ENCODE assay signal across 8 mouse cellular contexts in genomic region chr5:9160831-9161455, GRCm38 (mm10). TPM values are rescaled to one million over a fixed set of nuclear protein-coding genes. Genes with fewer than 3 reads are reported as not detected.
DNase-seq lines count a peak whose midpoint lies in the region; ATAC-seq and TF ChIP-seq lines count a peak whose summit lies in the region.

No protein-coding gene starts in this region.

- intact Hi-C loops in gastrocnemius, postnatal 14 days (cut with DNase I; ENCODE audit: low total_unique reads), result no loop called here

- TF ChIP-seq CTCF in C2C12 (IDR thresholded peaks at IDR 0.05; ENCODE audit: control insufficient read depth, insufficient read depth, insufficient read length), result no peak
- no peak for TF ChIP-seq CTCF in liver, embryonic 14.5 days (IDR thresholded peaks at IDR 0.05; ENCODE audit: low read depth)

- H3K9me3 ChIP-seq in liver, embryonic 14.5 days (ENCODE audit: control insufficient read depth, low read length), result no peaks in the 10 kb centered on the region

- peak overlapping the region; percentile 92 for H3K9ac ChIP-seq in liver, embryonic 14.5 days (replicated peaks)

- H3K4me1 ChIP-seq in brown adipose tissue, adult 24 weeks (ENCODE audit: control insufficient read depth, insufficient read depth, insufficient read length, low read length), result peaks cover 8% of the 10 kb centered on the region
- peaks cover 5 to 7% of the 10 kb centered on the region in 2 experiments for H3K4me1 ChIP-seq in liver, embryonic 14.5 days (replicated peaks; ENCODE audit: control insufficient read depth in 2 of 2, insufficient read depth in 2 of 2, low read length in 1 of 2)

- under 1% methylated on average over 43 of the region's 55 CpGs for WGBS in liver, embryonic 14.5 days (ENCODE audit: insufficient replicate concordance)

- H3ac ChIP-seq in C2C12 (ENCODE audit: control insufficient read depth, insufficient read length, low read depth) (peak overlapping the region; percentile 91), myocyte (ENCODE audit: control insufficient read depth, insufficient read length) (peak overlapping the region; percentile 92)

- peaks cover 47% of the 10 kb centered on the region for H3K79me3 ChIP-seq in C2C12 (ENCODE audit: low read depth)

- H3K79me2 ChIP-seq in C2C12 (ENCODE audit: control insufficient read depth, insufficient read depth), result peaks cover 53% of the 10 kb centered on the region
- H3K79me2 ChIP-seq in myocyte (ENCODE audit: control insufficient read depth, insufficient read depth), result peaks cover 50% of the 10 kb centered on the region

- H3K27ac ChIP-seq in brown adipose tissue, adult 24 weeks (replicated peaks; ENCODE audit: low read depth, low read length), result peak overlapping the region; percentile 72
- peak overlapping the region; percentile 68 for H3K27ac ChIP-seq in liver, embryonic 14.5 days

- TF ChIP-seq POLR2A in myocyte (IDR thresholded peaks at IDR 0.05; ENCODE audit: insufficient read length, low read depth), result no peak

- peak overlapping the region; percentile 62 for H3K4me2 ChIP-seq in liver, embryonic 14.5 days (ENCODE audit: low read depth)
- peak overlapping the region; percentile 74 for H3K4me2 ChIP-seq in myocyte (ENCODE audit: low read depth)

- peak; percentile 60 for DNase-seq in 3T3-L1 (ENCODE audit: low read depth, low spot score)
- DNase-seq in gastrocnemius, postnatal 14 days, result peak; percentile 33
- DNase-seq in kidney, adult 11 months, result peak; percentile 18
- DNase-seq in liver, embryonic 14.5 days (ENCODE audit: low read depth in 3 of 3, low spot score in 3 of 3), result no peak

- H3K4me3 ChIP-seq in C2C12 (ENCODE audit: insufficient read depth, poor library complexity, severe bottlenecking) (peak overlapping the region; percentile 68), myocyte (peak overlapping the region; percentile 44)
- peak overlapping the region; percentile 71 for H3K4me3 ChIP-seq in brown adipose tissue, adult 24 weeks (ENCODE audit: insufficient read depth, low read depth, low read length)
- peak overlapping the region; percentile 89 to 94 for H3K4me3 ChIP-seq in liver, embryonic 14.5 days (ENCODE audit: insufficient read depth in 1 of 2, low read depth in 2 of 2, low read length in 2 of 2)

- peak; percentile 53 for ATAC-seq in liver, embryonic 14.5 days (ENCODE audit: insufficient read depth)
- no peak for ATAC-seq in cerebellum, adult (ENCODE audit: insufficient number of reproducible peaks, low FRiP score, low TSS enrichment)

- no peaks in the 10 kb centered on the region for H3K27me3 ChIP-seq in C2C12 (ENCODE audit: control insufficient read depth, insufficient read depth, insufficient read length)
- H3K27me3 ChIP-seq in liver, embryonic 14.5 days (ENCODE audit: control insufficient read depth, insufficient read depth, low read length), result no peaks in the 10 kb centered on the region
- H3K27me3 ChIP-seq in myocyte (ENCODE audit: control insufficient read depth, insufficient read depth, insufficient read length), result no peaks in the 10 kb centered on the region

- peaks cover 11% of the 10 kb centered on the region for H3K36me3 ChIP-seq in C2C12 (ENCODE audit: control insufficient read depth, insufficient read depth)
- no peaks in the 10 kb centered on the region for H3K36me3 ChIP-seq in liver, embryonic 14.5 days (replicated peaks; ENCODE audit: control insufficient read depth, insufficient read depth, low read depth)
- H3K36me3 ChIP-seq in myocyte (ENCODE audit: control insufficient read depth, insufficient read depth), result no peaks in the 10 kb centered on the region

- TF ChIP-seq EP300 in liver, embryonic 14.5 days (IDR thresholded peaks at IDR 0.05; ENCODE audit: low read depth), result no peak

TF ChIP-seq in C2C12, 6 proteins besides CTCF, POLR2A, EP300 and RAD21:
- no peak for TF ChIP-seq MYOG (IDR thresholded peaks at IDR 0.05; ENCODE audit: control insufficient read depth, extremely low read depth, insufficient read length)
- TF ChIP-seq USF1 (IDR thresholded peaks at IDR 0.05; ENCODE audit: low read depth), result no peak
- TF ChIP-seq MYOD1 (IDR thresholded peaks at IDR 0.05; ENCODE audit: control insufficient read depth, insufficient read length, low read depth), result no peak
- no peak for TF ChIP-seq CEBPB (IDR thresholded peaks at IDR 0.05; ENCODE audit: low read depth)
- no peak for TF ChIP-seq MAX (IDR thresholded peaks at IDR 0.05)

TF ChIP-seq in myocyte, 11 proteins besides CTCF, POLR2A, EP300 and RAD21:
- TF ChIP-seq MAX (IDR thresholded peaks at IDR 0.05; ENCODE audit: low read depth) (no peak), TCF3 (IDR thresholded peaks at IDR 0.05; ENCODE audit: insufficient read length, low read depth) (no peak), REST (IDR thresholded peaks at IDR 0.05; ENCODE audit: insufficient read depth, insufficient read length) (no peak), SRF (IDR thresholded peaks at IDR 0.05; ENCODE audit: control insufficient read depth, insufficient read length, low read depth) (no peak), E2F4 (IDR thresholded peaks at IDR 0.05; ENCODE audit: insufficient read depth) (no peak), POLR2AphosphoS2 (IDR thresholded peaks at IDR 0.05; ENCODE audit: insufficient read length, low read depth) (no peak), TCF12 (IDR thresholded peaks at IDR 0.05; ENCODE audit: insufficient read depth, poor library complexity, severe bottlenecking) (no peak), CEBPB (IDR thresholded peaks at IDR 0.05; ENCODE audit: insufficient read depth, poor library complexity, severe bottlenecking) (no peak), MYOG (IDR thresholded peaks at IDR 0.05; ENCODE audit: control insufficient read depth in 1 of 3, insufficient read depth in 1 of 3, insufficient read length in 2 of 3, low read depth in 2 of 3) (no peak), MYOD1 (IDR thresholded peaks at IDR 0.05; ENCODE audit: control insufficient read depth in 1 of 3, insufficient read length in 2 of 3, low read depth in 2 of 3) (no peak), USF1 (IDR thresholded peaks at IDR 0.05; ENCODE audit: low read depth) (no peak)

RNA-seq across cellular contexts. Expression of gene Dmtf1, which starts 0.6 kb away (rescaled TPM):
- 6.4 TPM for polyA plus RNA-seq in C2C12 (2012; fragmentation: generic; extraction: Trizol)
- 9.7 and 15.1 TPM in 2 replicates for polyA plus RNA-seq in brown adipose tissue, adult 24 weeks (2012; ENCODE audit: insufficient read depth, insufficient read length, missing spikeins)
- 10 to 100 TPM in 1 of 2 experiments, 1 to 10 TPM in 1; 7.8 to 10.2 TPM for total RNA-seq in gastrocnemius, postnatal 14 days (2021)
- 8.0 and 10.8 TPM in 2 replicates for polyA plus RNA-seq in liver, embryonic 14.5 days (2012; rRNA removed)
- 9.5 and 10.7 TPM in 2 replicates for polyA plus RNA-seq in liver, embryonic 14.5 days (2014; fragmentation: Nextera tagmentation; extraction: Ambion mirVana)
- polyA plus RNA-seq in myocyte (2012; fragmentation: generic; extraction: Trizol), result 6.7 TPM

Comparison
In these comparisons a context has a peak if more than half of its experiments do, and no peak if none do; other contexts are left out.
1. DNase-seq: peak in 3T3-L1 (single experiment), gastrocnemius, postnatal 14 days (single experiment) and kidney, adult 11 months (single experiment); none in liver, embryonic 14.5 days (0 of 3).
2. Peak in every context shown above with its lines, with median percentiles within 50 percentile points of each other: H3K4me3 ChIP-seq.